9 mouse cellular contexts compared by ENCODE assay signal in the genomic region with DNA sequence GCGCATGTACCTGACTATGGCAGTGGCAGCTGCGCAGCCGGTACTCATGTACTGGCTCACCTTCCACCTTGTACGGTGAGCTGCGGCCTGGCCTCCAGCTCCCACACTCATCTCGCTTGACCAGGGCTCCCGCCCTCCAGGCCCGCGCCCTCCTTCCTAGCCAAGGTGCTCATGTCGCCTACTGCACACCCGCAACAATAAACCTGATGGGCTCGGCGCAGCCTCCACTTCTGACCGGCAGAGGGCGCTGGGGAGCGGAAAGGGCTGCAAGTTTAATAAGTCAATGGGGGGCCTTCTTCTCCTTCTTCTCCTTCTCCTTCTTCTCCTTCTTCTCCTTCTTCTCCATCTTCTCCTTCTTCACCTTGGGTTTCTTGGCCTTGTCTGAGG. TPM values are rescaled to one million over a fixed set of nuclear protein-coding genes. Genes with fewer than 3 reads are reported as not detected.
DNase-seq lines count a peak whose midpoint lies in the region; ATAC-seq and TF ChIP-seq lines count a peak whose summit lies in the region.
"Had no signal": no experiment of that assay in that cellular context is flagged by ENCODE, and none has a peak within 500 bp of the region (broad histone marks: within the 10 kb centered on the region; RNA-seq: fewer than 3 reads in every experiment).

No protein-coding gene starts in this region.

- H3K27me3 ChIP-seq in forebrain, postnatal 0 days (ENCODE audit: insufficient read depth, low read length): no peaks in the 10 kb centered on the region; the same call in 1 of the 2 replicates

- in situ Hi-C loops in ES-E14 (cut with MboI; ENCODE audit: low sequenced_read_pairs in 2 of 2, unreplicated experiment in 2 of 2): no loop called here

- peak overlapping the region; percentile 45; the same call in 1 of the 2 replicates for H3K9ac ChIP-seq in ES-E14 (ENCODE audit: insufficient read depth, low read depth, low read length, poor library complexity, severe bottlenecking)
- H3K9ac ChIP-seq in forebrain, postnatal 0 days: no peak overlapping the region

- H3K27ac ChIP-seq in ES-E14 (ENCODE audit: insufficient read depth, low read depth, low read length, poor library complexity, severe bottlenecking): 0 out of 2 replicates have a peak overlapping the region, but pooled peaks have one; percentile 56
- H3K27ac ChIP-seq in forebrain, postnatal 0 days (ENCODE audit: low read depth, low read length): no peak overlapping the region

- peak overlapping the region; percentile 22; the same call in 1 of the 2 replicates for H3K4me2 ChIP-seq in forebrain, postnatal 0 days (ENCODE audit: low read depth)

- peak; percentile 83 for DNase-seq in ES-E14 (ENCODE audit: low read depth, low spot score)
- DNase-seq in cerebellum, adult 11-12 months: peak; percentile 61
- DNase-seq in forebrain, postnatal 0 days: peak; percentile 77
- peak; percentile 85 for DNase-seq in layer of hippocampus, postnatal 10 days (ENCODE audit: low spot score in 2 of 2)
- DNase-seq in lung, postnatal 36 days: peak; percentile 87
- peak; percentile 74 for DNase-seq in retina, postnatal 1 day
- DNase-seq in urinary bladder, adult 2 months (ENCODE audit: low spot score): peak; percentile 88

- peak; percentile 42; the same call in 1 of the 2 replicates for ATAC-seq in forebrain, postnatal 0 days
- peak; percentile 43 to 46; a peak in 1 of 4 replicates for ATAC-seq in hematopoietic stem cell, adult 5-6 weeks (replicated peaks in 1 of 2; ENCODE audit: insufficient read depth in 1 of 2, low FRiP score in 2 of 2, low TSS enrichment in 1 of 2, low read depth in 1 of 2, poor library complexity in 2 of 2, severe bottlenecking in 2 of 2)

- TF ChIP-seq CTCF in forebrain, postnatal 0 days (IDR thresholded peaks at IDR 0.05; ENCODE audit: low read depth): peak; percentile 93

- H3K9me3 ChIP-seq in ES-E14 (ENCODE audit: control insufficient read depth, insufficient read depth, low read depth, low read length): no peaks in the 10 kb centered on the region
- H3K9me3 ChIP-seq in forebrain, postnatal 0 days (ENCODE audit: low read length): no peaks in the 10 kb centered on the region

- H3K36me3 ChIP-seq in ES-E14 (ENCODE audit: control insufficient read depth, insufficient read depth, low read length, poor library complexity, severe bottlenecking): peaks cover 22% of the 10 kb centered on the region; the same call in 1 of the 2 replicates
- H3K36me3 ChIP-seq in forebrain, postnatal 0 days (ENCODE audit: insufficient read depth): peaks cover 14% of the 10 kb centered on the region; the same call in 1 of the 2 replicates

- 26% methylated on average over 16 of the region's 16 CpGs for WGBS in forebrain, postnatal 0 days

- peak overlapping the region; percentile 48 to 57 for H3K4me3 ChIP-seq in ES-E14 (ENCODE audit: insufficient read depth in 1 of 2, low read depth in 1 of 2, low read length in 2 of 2, poor library complexity in 1 of 2, severe bottlenecking in 1 of 2)
- H3K4me3 ChIP-seq in forebrain, postnatal 0 days (ENCODE audit: low read depth, low read length): no peak overlapping the region

- peaks cover 0 to 17% of the 10 kb centered on the region in 2 experiments; a peak in 1 of 4 replicates for H3K4me1 ChIP-seq in ES-E14 (ENCODE audit: control insufficient read depth in 2 of 2, insufficient read depth in 2 of 2, low read length in 2 of 2, poor library complexity in 1 of 2)
- no peaks in the 10 kb centered on the region for H3K4me1 ChIP-seq in forebrain, postnatal 0 days (ENCODE audit: insufficient read depth)

TF ChIP-seq in ES-E14, 5 proteins besides CTCF, POLR2A, EP300 and RAD21:
- TF ChIP-seq CHD2 (IDR thresholded peaks at IDR 0.05; ENCODE audit: low read depth, low read length): no peak
- TF ChIP-seq ZC3H11A (IDR thresholded peaks at IDR 0.05; ENCODE audit: borderline replicate concordance, low read depth, low read length): no peak
- no peak for TF ChIP-seq MAFK (IDR thresholded peaks at IDR 0.05; ENCODE audit: insufficient read depth, low read depth, low read length)
- TF ChIP-seq ZNF384 (IDR thresholded peaks at IDR 0.05; ENCODE audit: low read depth, low read length): no peak
- TF ChIP-seq HCFC1 (IDR thresholded peaks at IDR 0.05; ENCODE audit: borderline replicate concordance, insufficient read depth, low read length): no peak

RNA-seq across cellular contexts. Expression of a gene that starts 1.0 kb away (rescaled TPM):
- total RNA-seq in ES-E14 (2012; rRNA removed): 19.9 and 20.0 TPM in 2 replicates
- 0.23 TPM in 1 of 2 replicates, not detected in the other for total RNA-seq in forebrain, postnatal 0 days (2014; rRNA removed)
- polyA plus RNA-seq in forebrain, postnatal 0 days (2015; fragmentation: Nextera tagmentation; extraction: Ambion mirVana): 0.67 and 0.82 TPM in 2 replicates
- total RNA-seq in hematopoietic stem cell, adult 5-6 weeks (2017): 0.55 and 1.1 TPM in 2 replicates
- under 1 TPM in 1 of 2 experiments, not detected in 1; 0.29 TPM for total RNA-seq in layer of hippocampus, postnatal 10 days (2021)
- polyA plus RNA-seq in urinary bladder, adult 2 months (2012; rRNA removed): 144 and 178 TPM in 2 replicates
- total RNA-seq: left cerebral cortex, postnatal 10 days had no signal

RNA-seq across cellular contexts. Expression of a gene that starts 9.2 kb away (rescaled TPM):
- total RNA-seq in ES-E14 (2012; rRNA removed): 201 and 296 TPM in 2 replicates
- total RNA-seq in forebrain, postnatal 0 days (2014; rRNA removed): 71.2 and 84.1 TPM in 2 replicates
- 97.7 and 100 TPM in 2 replicates for polyA plus RNA-seq in forebrain, postnatal 0 days (2015; fragmentation: Nextera tagmentation; extraction: Ambion mirVana)
- total RNA-seq in hematopoietic stem cell, adult 5-6 weeks (2017): 17.8 and 19.9 TPM in 2 replicates
- total RNA-seq in layer of hippocampus, postnatal 10 days (2021): 10 to 100 TPM; 42.8 to 47.8 TPM
- polyA plus RNA-seq in urinary bladder, adult 2 months (2012; rRNA removed): 43.4 and 45.5 TPM in 2 replicates

RNA-seq across cellular contexts. Expression of a gene that starts 15.0 kb away (rescaled TPM):
- 6.2 and 8.5 TPM in 2 replicates for total RNA-seq in ES-E14 (2012; rRNA removed)
- 1.7 and 6.1 TPM in 2 replicates for total RNA-seq in forebrain, postnatal 0 days (2014; rRNA removed)
- polyA plus RNA-seq in forebrain, postnatal 0 days (2015; fragmentation: Nextera tagmentation; extraction: Ambion mirVana): 0.88 and 0.97 TPM in 2 replicates
- total RNA-seq in hematopoietic stem cell, adult 5-6 weeks (2017): 2.3 and 2.8 TPM in 2 replicates
- total RNA-seq in layer of hippocampus, postnatal 10 days (2021): 1 to 10 TPM; 2.9 to 3.5 TPM
- polyA plus RNA-seq in urinary bladder, adult 2 months (2012; rRNA removed): 3.9 and 5.4 TPM in 2 replicates

RNA-seq across cellular contexts. Expression of a gene that starts 33.5 kb away (rescaled TPM):
- total RNA-seq in ES-E14 (2012; rRNA removed): 2.1 and 2.9 TPM in 2 replicates
- 2.5 and 3.5 TPM in 2 replicates for total RNA-seq in forebrain, postnatal 0 days (2014; rRNA removed)
- 0.75 and 2.3 TPM in 2 replicates for polyA plus RNA-seq in forebrain, postnatal 0 days (2015; fragmentation: Nextera tagmentation; extraction: Ambion mirVana)
- 0.79 and 1.3 TPM in 2 replicates for total RNA-seq in hematopoietic stem cell, adult 5-6 weeks (2017)
- 1 to 10 TPM; 2.5 to 2.9 TPM for total RNA-seq in layer of hippocampus, postnatal 10 days (2021)
- 4.9 and 6.7 TPM in 2 replicates for polyA plus RNA-seq in urinary bladder, adult 2 months (2012; rRNA removed)

RNA-seq across cellular contexts. Expression of a gene that starts 34.4 kb away (rescaled TPM):
- 202 and 424 TPM in 2 replicates for total RNA-seq in ES-E14 (2012; rRNA removed)
- total RNA-seq in forebrain, postnatal 0 days (2014; rRNA removed): 32.3 and 36.7 TPM in 2 replicates
- polyA plus RNA-seq in forebrain, postnatal 0 days (2015; fragmentation: Nextera tagmentation; extraction: Ambion mirVana): 94.6 and 127 TPM in 2 replicates
- total RNA-seq in hematopoietic stem cell, adult 5-6 weeks (2017): 37.8 and 43.6 TPM in 2 replicates
- 10 to 100 TPM; 25.3 to 31.0 TPM for total RNA-seq in layer of hippocampus, postnatal 10 days (2021)
- polyA plus RNA-seq in urinary bladder, adult 2 months (2012; rRNA removed): 485 and 505 TPM in 2 replicates

Comparison
In these comparisons a context has a peak if more than half of its experiments do, and no peak if none do; other contexts are left out.
1. RNA of a gene that starts 1.0 kb away (total RNA-seq): 19.9 to 20.0 TPM in ES-E14; 0.55 to 1.1 TPM in hematopoietic stem cell, adult 5-6 weeks, 0.29 TPM in layer of hippocampus, postnatal 10 days and 0.23 TPM in forebrain, postnatal 0 days; every median in the first group is over 10 times any median in the second.
2. Peak in every context shown above with its lines, with median percentiles within 50 percentile points of each other: DNase-seq.